Mouse (Mus musculus) intestine, postnatal 0 days (tissue): ENCODE measurements around the gene Cdc123. TPM values are rescaled to one million over a fixed set of nuclear protein-coding genes. Genes with fewer than 3 reads are reported as not detected.
A peak's percentile ranks its signal among the peaks of the same experiment; 100 is the strongest.

ENCODE experiments used
- ATAC-seq: fragments of 200-750 bp; cut with Nextera tagmentation; 2 replicates; pipeline ENCODE4 v1.8.0; 2017; ENCODE audit warnings: mild to moderate bottlenecking, moderate TSS enrichment, moderate library complexity
- H3K27ac ChIP-seq: fragments of 300-500 bp; sonication (generic); 2 replicates; pipeline ENCODE4 v1.5.1; 2014; ENCODE audit warnings: mild to moderate bottlenecking, low read depth, low read length, moderate library complexity
- H3K27me3 ChIP-seq: fragments of 300-500 bp; sonication (generic); replicated peaks from 2 replicates; pipeline ENCODE4 v1.6.1; 2014; ENCODE audit warnings: low read length, mixed read lengths; ENCODE audit not compliant: control insufficient read depth, insufficient read depth
- H3K36me3 ChIP-seq: fragments of 300-500 bp; sonication (generic); 2 replicates; pipeline ENCODE4 v1.6.1; 2014; ENCODE audit warnings: mild to moderate bottlenecking, moderate library complexity; ENCODE audit not compliant: control insufficient read depth, insufficient read depth
- H3K4me1 ChIP-seq: fragments of 300-500 bp; sonication (generic); replicated peaks from 2 replicates; pipeline ENCODE4 v1.6.1; 2014; ENCODE audit warnings: antibody characterized with exemption, low read length, mixed read lengths; ENCODE audit not compliant: control insufficient read depth, insufficient read depth
- H3K4me2 ChIP-seq: fragments of 300-500 bp; sonication (generic); replicated peaks from 2 replicates; pipeline ENCODE4 v1.6.1; 2014; ENCODE audit warnings: low read depth, mild to moderate bottlenecking, moderate library complexity
- H3K4me3 ChIP-seq: fragments of 300-500 bp; sonication (generic); 2 replicates; pipeline ENCODE4 v1.5.1; 2014; ENCODE audit warnings: low read depth, low read length
- H3K9ac ChIP-seq: fragments of 300-500 bp; sonication (generic); 2 replicates; pipeline ENCODE4 v1.6.1; 2014; ENCODE audit warnings: mild to moderate bottlenecking, low read depth, low read length
- H3K9me3 ChIP-seq: fragments of 300-500 bp; sonication (generic); 2 replicates; pipeline ENCODE4 v1.6.1; 2016; ENCODE audit warnings: mixed run types; ENCODE audit not compliant: control insufficient read depth
- CTCF ChIP-seq: sonication (generic); IDR thresholded peaks from 2 replicates; pipeline ENCODE4 v1.5.1; 2016; ENCODE audit warnings: low read depth, mild to moderate bottlenecking, control low read depth, antibody characterized with exemption, moderate library complexity
- WGBS: fragments of 180-500 bp; shearing (Covaris S2); extraction: QIAGEN DNeasy Blood & Tissue Kit; methylation state at CpG from one replicate; pipeline ENCODE4 v1.1.7; 2014; 5-methylcytosine and 5-hydroxymethylcytosine counted together
- polyA plus RNA-seq: library from polyadenylated mRNA; unstranded; fragments of >200 nt; fragmentation: Nextera tagmentation; extraction: Ambion mirVana; gene quantifications from 2 replicates; pipeline ENCODE4 v1.2.1, GENCODE M21; 2015

Cdc123 gene
- 126 and 129 TPM in 2 replicates for polyA plus RNA-seq

GRCm38 (mm10) chr2:5844873-5845631 is at the start of gene Cdc123, which contains the start of gene Nudt5:
TSS of gene Cdc123 (minus strand) at chr2:5845164.
TSS of gene Nudt5 (plus strand) at chr2:5845019.
- Histone ChIP-seq H3K4me3 (peak within 1 kb of the TSS; percentile 83), H3K27me3 (no peaks in the 10 kb centered on the region), H3K4me1 (no peaks in the 10 kb centered on the region; the same call in 1 of the 2 replicates), H3K27ac (peak within 1 kb of the TSS; percentile 84), H3K36me3 (peaks cover 21% of the 10 kb centered on the region), H3K4me2 (peak within 1 kb of the TSS; percentile 76), H3K9ac (peak within 1 kb of the TSS; percentile 86), H3K9me3 (no peaks in the 10 kb centered on the region)
- under 1% methylated on average over 53 of the region's 53 CpGs for WGBS
- ATAC-seq: peak; percentile 95
- peak; percentile 89 for TF ChIP-seq CTCF

- Histone ChIP-seq H3K9me3 (no peaks in the 10 kb centered on the region), H3K27me3 (no peaks in the 10 kb centered on the region), H3K4me2 (peak overlapping the region; percentile 96), H3K4me1 (0 out of 2 replicates have a peak, but pooled peaks cover 3% of the 10 kb centered on the region), H3K27ac (peak overlapping the region; percentile 88; the same call in 1 of the 2 replicates), H3K9ac (peak overlapping the region; percentile 93), H3K4me3 (peak overlapping the region; percentile 88), H3K36me3 (peaks cover 16% of the 10 kb centered on the region)
- TF ChIP-seq CTCF: no peak
- ATAC-seq: no peak
- 14% methylated on average over 11 of the region's 11 CpGs for WGBS
Measured at GRCm38 (mm10) chr2:5894296-5894695, 49.3 kb upstream of the Cdc123 start.

- Histone ChIP-seq H3K9me3 (no peaks in the 10 kb centered on the region), H3K4me2 (no peak overlapping the region), H3K9ac (no peak overlapping the region), H3K27me3 (no peaks in the 10 kb centered on the region), H3K36me3 (peaks cover 46% of the 10 kb centered on the region), H3K4me3 (no peak overlapping the region), H3K27ac (no peak overlapping the region), H3K4me1 (0 out of 2 replicates have a peak, but pooled peaks cover 3% of the 10 kb centered on the region)
- 54% methylated on average over 2 of the region's 2 CpGs for WGBS
- no peak for TF ChIP-seq CTCF
- ATAC-seq: no peak
Measured at GRCm38 (mm10) chr2:5889412-5889811, 44.4 kb upstream of the Cdc123 start.

GRCm38 (mm10) chr2:5888865-5889264 is 43.9 kb upstream of the Cdc123 start:
- peaks cover 49% of the 10 kb centered on the region for H3K36me3 ChIP-seq
- H3K9ac ChIP-seq: no peak overlapping the region
- H3K4me2 ChIP-seq: no peak overlapping the region
- ATAC-seq: no peak
- no peak for TF ChIP-seq CTCF
- H3K27me3 ChIP-seq: no peaks in the 10 kb centered on the region
- no peak overlapping the region for H3K27ac ChIP-seq
- 0 out of 2 replicates have a peak, but pooled peaks cover 3% of the 10 kb centered on the region for H3K4me1 ChIP-seq
- H3K9me3 ChIP-seq: no peaks in the 10 kb centered on the region
- WGBS: 69% methylated on average over 5 of the region's 5 CpGs
- H3K4me3 ChIP-seq: no peak overlapping the region

GRCm38 (mm10) chr2:5877446-5877845 is 32.5 kb upstream of the Cdc123 start:
- Histone ChIP-seq H3K4me1 (no peaks in the 10 kb centered on the region), H3K4me3 (no peak overlapping the region), H3K9ac (no peak overlapping the region), H3K27ac (no peak overlapping the region; the same call in 1 of the 2 replicates), H3K27me3 (no peaks in the 10 kb centered on the region), H3K9me3 (no peaks in the 10 kb centered on the region), H3K4me2 (no peak overlapping the region), H3K36me3 (peaks cover 72% of the 10 kb centered on the region)
- no peak for TF ChIP-seq CTCF
- ATAC-seq: no peak
- WGBS: 43% methylated on average over 3 of the region's 3 CpGs

- no peak for ATAC-seq
- TF ChIP-seq CTCF: no peak
- Histone ChIP-seq H3K4me2 (no peak overlapping the region), H3K4me3 (no peak overlapping the region), H3K9ac (no peak overlapping the region), H3K36me3 (peaks cover 58% of the 10 kb centered on the region), H3K9me3 (no peaks in the 10 kb centered on the region), H3K27ac (no peak overlapping the region), H3K27me3 (no peaks in the 10 kb centered on the region), H3K4me1 (no peaks in the 10 kb centered on the region)
- WGBS: 89% methylated on average over 5 of the region's 5 CpGs
Measured at GRCm38 (mm10) chr2:5869746-5870145, 24.8 kb upstream of the Cdc123 start.
